Mouse (Mus musculus) limb, embryonic 11.5 days (tissue): ENCODE results near the gene Sertm1. TPM values are rescaled to one million over a fixed set of nuclear protein-coding genes. Genes with fewer than 3 reads are reported as not detected.

Experiments
- ATAC-seq: fragments of 200-750 bp; cut with Nextera tagmentation; 2 replicates; pipeline ENCODE4 v1.8.0; 2017; ENCODE audit warnings: low read depth; ENCODE audit not compliant: insufficient number of reproducible peaks, low FRiP score, low TSS enrichment
- DNase-seq: peaks from one replicate; pipeline ENCODE4 v3.0.0-alpha.2; 2015; ENCODE audit warnings: low spot score
- H3K27ac ChIP-seq: fragments of 300-500 bp; sonication (generic); replicated peaks from 2 replicates; pipeline ENCODE4 v1.5.1; 2014; ENCODE audit warnings: low read depth, mild to moderate bottlenecking, low read length
- H3K27me3 ChIP-seq: fragments of 300-500 bp; sonication (generic); 2 replicates; pipeline ENCODE4 v1.6.1; 2014; ENCODE audit warnings: mild to moderate bottlenecking, low read length, mixed read lengths; ENCODE audit not compliant: control insufficient read depth, insufficient read depth
- H3K36me3 ChIP-seq: fragments of 300-500 bp; sonication (generic); 2 replicates; pipeline ENCODE4 v1.6.1; 2014; ENCODE audit warnings: mild to moderate bottlenecking, low read length, moderate library complexity, mixed read lengths; ENCODE audit not compliant: control insufficient read depth, insufficient read depth
- H3K4me1 ChIP-seq: fragments of 300-500 bp; sonication (generic); 2 replicates; pipeline ENCODE4 v1.6.1; 2014; ENCODE audit warnings: low read length, mixed read lengths; ENCODE audit not compliant: control insufficient read depth, insufficient read depth
- H3K4me2 ChIP-seq: fragments of 300-500 bp; sonication (generic); 2 replicates; pipeline ENCODE4 v1.6.1; 2014; ENCODE audit warnings: low read depth, mild to moderate bottlenecking, moderate library complexity; ENCODE audit not compliant: severe bottlenecking
- H3K4me3 ChIP-seq: fragments of 300-500 bp; sonication (generic); 2 replicates; pipeline ENCODE4 v1.5.1; 2014; ENCODE audit warnings: low read depth, low read length
- H3K9ac ChIP-seq: fragments of 300-500 bp; sonication (generic); 2 replicates; pipeline ENCODE4 v1.6.1; 2014; ENCODE audit warnings: mild to moderate bottlenecking, low read length
- H3K9me3 ChIP-seq: fragments of 300-500 bp; sonication (generic); 2 replicates; pipeline ENCODE4 v1.6.1; 2016; ENCODE audit warnings: low read length; ENCODE audit not compliant: control insufficient read depth
- WGBS: fragments of 180-500 bp; shearing (Covaris S2); extraction: QIAGEN DNeasy Blood & Tissue Kit; methylation state at CpG from one replicate; pipeline ENCODE4 v1.1.7; 2014; 5-methylcytosine and 5-hydroxymethylcytosine counted together
- polyA plus RNA-seq: library from polyadenylated mRNA; unstranded; fragments of >200 nt; fragmentation: Nextera tagmentation; extraction: Ambion mirVana; gene quantifications from 2 replicates; pipeline ENCODE4 v1.2.1, GENCODE M21; 2014

Sertm1 gene
- polyA plus RNA-seq, 1 experiment from 2014 or later: 0.08 TPM

DNA sequence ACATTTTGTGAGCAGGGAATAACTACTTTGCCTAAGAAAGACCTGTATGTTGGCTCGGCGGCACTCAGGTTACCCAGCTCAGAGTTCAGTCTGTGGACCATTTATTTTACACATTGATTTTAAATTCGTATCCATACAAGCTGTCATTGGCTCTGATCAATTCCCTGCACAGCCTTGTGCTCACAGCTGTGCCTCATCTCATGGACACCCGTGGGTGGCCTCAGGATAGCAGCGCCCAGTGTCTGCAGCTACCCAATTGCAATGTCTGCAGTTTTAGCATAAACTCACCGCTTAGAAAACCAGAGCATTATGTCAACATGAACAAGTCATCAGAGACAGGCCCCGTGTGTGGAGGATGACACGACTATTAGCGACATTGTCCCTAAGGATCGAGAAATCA lies 17.7 kb downstream of the Sertm1 start:
- Histone ChIP-seq H3K27ac (no peak overlapping the region), H3K4me3 (no peak overlapping the region), H3K27me3 (no peaks in the 10 kb centered on the region), H3K36me3 (no peaks in the 10 kb centered on the region), H3K4me1 (peaks cover 8% of the 10 kb centered on the region; the same call in 1 of the 2 replicates), H3K9ac (no peak overlapping the region), H3K4me2 (no peak overlapping the region), H3K9me3 (no peaks in the 10 kb centered on the region)
- ATAC-seq (no peak), DNase-seq (no peak)
- 91% methylated on average over 10 of the region's 10 CpGs for WGBS

DNA sequence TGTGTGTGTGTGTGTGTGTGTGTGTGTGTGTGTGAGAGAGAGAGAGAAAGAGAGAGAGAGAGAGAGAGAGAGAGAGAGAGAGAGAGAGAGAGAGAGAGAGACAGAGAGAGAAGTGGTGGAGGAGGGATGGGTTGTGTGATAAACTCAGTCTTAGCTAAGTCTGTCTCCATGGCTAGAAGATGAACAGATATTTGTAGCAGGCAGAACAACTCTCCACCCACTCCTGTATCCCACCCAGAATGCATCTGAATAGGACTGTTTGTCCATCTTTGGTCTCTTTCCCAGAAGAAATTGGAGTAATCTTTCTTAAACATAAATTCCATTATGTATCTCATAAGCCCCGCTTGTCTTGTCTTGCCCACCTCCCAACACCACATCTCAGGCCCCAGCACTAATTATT lies 20.8 kb downstream of the Sertm1 start:
- Histone ChIP-seq H3K27me3 (no peaks in the 10 kb centered on the region), H3K9ac (no peak overlapping the region), H3K4me3 (no peak overlapping the region), H3K4me2 (no peak overlapping the region), H3K9me3 (no peaks in the 10 kb centered on the region), H3K4me1 (peaks cover 8% of the 10 kb centered on the region; the same call in 1 of the 2 replicates), H3K27ac (no peak overlapping the region), H3K36me3 (no peaks in the 10 kb centered on the region)
- 85% methylated on average over 1 of the region's 1 CpGs for WGBS
- no peak for DNase-seq
- ATAC-seq: no peak

DNA sequence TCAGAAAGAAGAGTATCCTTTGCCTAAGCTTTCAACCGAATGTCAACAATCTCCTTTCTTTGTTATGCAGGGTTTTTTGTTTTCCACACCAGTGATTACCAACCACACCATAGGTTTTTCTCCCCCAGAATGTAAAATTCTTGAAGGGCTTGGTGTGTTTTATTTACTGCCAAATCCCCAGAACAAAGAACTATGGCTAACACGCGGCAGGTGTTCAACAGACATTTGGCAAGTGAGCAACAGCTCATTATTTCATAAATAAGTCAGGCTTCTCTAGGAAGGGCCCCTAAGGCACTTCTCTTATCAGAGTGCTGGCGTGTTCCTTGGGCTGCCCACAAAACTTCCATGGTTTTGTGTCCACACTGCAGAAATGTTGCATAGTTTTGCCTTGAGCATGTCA lies 23.5 kb downstream of the Sertm1 start:
- H3K27me3 ChIP-seq: no peaks in the 10 kb centered on the region
- no peak overlapping the region for H3K4me2 ChIP-seq
- H3K4me1 ChIP-seq: peaks cover 8% of the 10 kb centered on the region; the same call in 1 of the 2 replicates
- ATAC-seq (no peak), DNase-seq (no peak)
- H3K36me3 ChIP-seq: no peaks in the 10 kb centered on the region
- no peak overlapping the region for H3K4me3 ChIP-seq
- no peak overlapping the region for H3K9ac ChIP-seq
- H3K27ac ChIP-seq: no peak overlapping the region
- H3K9me3 ChIP-seq: no peaks in the 10 kb centered on the region
- WGBS: 60% methylated on average over 4 of the region's 4 CpGs

DNA sequence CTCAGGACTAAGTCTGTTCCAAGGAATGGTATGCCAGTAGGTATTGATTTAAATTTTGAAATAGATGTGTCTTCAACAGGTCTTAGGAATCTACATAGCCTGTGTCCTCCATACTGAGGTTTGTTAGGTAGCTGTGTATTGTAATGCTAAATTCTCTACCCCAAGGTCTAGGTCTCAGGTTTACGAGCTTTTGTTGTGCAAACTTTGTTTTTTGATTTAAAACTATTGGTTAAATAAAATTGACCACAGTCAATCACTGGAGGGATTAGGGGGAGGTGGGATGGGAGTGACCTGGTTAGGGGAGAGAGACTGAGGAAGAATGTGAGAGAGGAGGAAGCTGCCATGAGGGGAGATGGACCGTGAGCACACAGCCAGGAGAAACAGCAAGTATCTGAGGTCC lies 29.2 kb downstream of the Sertm1 start:
- 82% methylated on average over 2 of the region's 2 CpGs for WGBS
- H3K36me3 ChIP-seq: no peaks in the 10 kb centered on the region
- no peak overlapping the region for H3K27ac ChIP-seq
- H3K9me3 ChIP-seq: no peaks in the 10 kb centered on the region
- no peak overlapping the region for H3K4me3 ChIP-seq
- DNase-seq (no peak), ATAC-seq (no peak)
- no peaks in the 10 kb centered on the region for H3K27me3 ChIP-seq
- H3K9ac ChIP-seq: no peak overlapping the region
- no peaks in the 10 kb centered on the region for H3K4me1 ChIP-seq
- H3K4me2 ChIP-seq: no peak overlapping the region

Other genes with a start within 250 kb of the Sertm1 start
- gene Supt20, start 223.1 kb downstream of the Sertm1 start, polyA plus RNA-seq: 125 and 127 TPM in 2 replicates
- gene Gm21958, start 201.5 kb downstream of the Sertm1 start, polyA plus RNA-seq: 1.6 TPM in 2 replicates
- 169 and 179 TPM in 2 replicates for gene Exosc8, start 180.5 kb downstream of the Sertm1 start, polyA plus RNA-seq
- 36.0 and 37.5 TPM in 2 replicates for gene Alg5, start 180.3 kb downstream of the Sertm1 start, polyA plus RNA-seq
- gene Smad9, start 160.3 kb downstream of the Sertm1 start, polyA plus RNA-seq: 0.37 and 0.52 TPM in 2 replicates
- 49.1 and 57.9 TPM in 2 replicates for gene Rfxap, start 108.1 kb downstream of the Sertm1 start, polyA plus RNA-seq
- 2.0 and 2.7 TPM in 2 replicates for gene Ccna1, start 139.6 kb upstream of the Sertm1 start, polyA plus RNA-seq
- 86.9 and 93.4 TPM in 2 replicates for gene Spg20, start 196.2 kb upstream of the Sertm1 start, polyA plus RNA-seq
- gene Ccdc169, start 221.5 kb upstream of the Sertm1 start, polyA plus RNA-seq: 0.08 and 0.09 TPM in 2 replicates